Mouse (Mus musculus) T-helper 2 cell (primary cell): ENCODE data around the gene Fam213a.

Experiments used
- in situ Hi-C: fragments of 300-600 bp; cut with MboI, MseI; formaldehyde crosslinking; loops from one replicate; pipeline ENCODE4 v1.15.1; 2025; ENCODE audit warnings: high pct_unique_total_duplicates

Gene Fam213a

DNA sequence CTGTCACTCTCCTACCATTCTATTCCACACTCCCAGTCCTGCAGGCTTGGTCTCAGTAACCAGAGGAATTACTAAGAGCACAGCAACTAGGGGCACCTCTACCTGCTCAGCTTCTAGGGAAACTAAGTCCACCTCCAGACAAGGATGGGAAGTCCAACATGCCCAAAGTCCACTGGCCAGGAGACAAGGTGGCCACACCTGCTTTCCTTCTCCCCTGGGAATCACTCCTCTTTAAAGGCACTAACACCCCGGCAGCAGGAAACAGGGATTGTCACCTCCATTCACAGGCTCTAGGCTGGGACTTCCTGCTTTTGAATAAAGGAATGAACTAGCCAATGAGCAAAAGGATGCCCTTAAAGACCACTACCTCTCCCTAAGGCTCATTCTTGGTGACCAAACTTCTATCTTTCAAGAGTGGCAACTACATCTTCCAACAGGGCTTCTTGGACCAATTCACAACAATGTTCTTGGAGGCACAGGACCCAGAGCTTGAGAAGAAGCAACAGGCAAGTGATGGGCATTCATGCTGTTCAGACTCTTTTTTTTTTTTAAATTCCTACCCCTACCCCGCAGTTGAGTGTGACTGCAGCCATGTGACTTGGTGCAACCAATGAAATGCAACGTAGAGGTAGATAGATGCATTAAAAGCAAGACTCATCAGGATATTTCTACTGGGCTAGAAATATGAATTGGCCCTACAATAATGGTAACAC lies 49.9 kb downstream of the Fam213a start:
- in situ Hi-C loops = no loop called here

DNA sequence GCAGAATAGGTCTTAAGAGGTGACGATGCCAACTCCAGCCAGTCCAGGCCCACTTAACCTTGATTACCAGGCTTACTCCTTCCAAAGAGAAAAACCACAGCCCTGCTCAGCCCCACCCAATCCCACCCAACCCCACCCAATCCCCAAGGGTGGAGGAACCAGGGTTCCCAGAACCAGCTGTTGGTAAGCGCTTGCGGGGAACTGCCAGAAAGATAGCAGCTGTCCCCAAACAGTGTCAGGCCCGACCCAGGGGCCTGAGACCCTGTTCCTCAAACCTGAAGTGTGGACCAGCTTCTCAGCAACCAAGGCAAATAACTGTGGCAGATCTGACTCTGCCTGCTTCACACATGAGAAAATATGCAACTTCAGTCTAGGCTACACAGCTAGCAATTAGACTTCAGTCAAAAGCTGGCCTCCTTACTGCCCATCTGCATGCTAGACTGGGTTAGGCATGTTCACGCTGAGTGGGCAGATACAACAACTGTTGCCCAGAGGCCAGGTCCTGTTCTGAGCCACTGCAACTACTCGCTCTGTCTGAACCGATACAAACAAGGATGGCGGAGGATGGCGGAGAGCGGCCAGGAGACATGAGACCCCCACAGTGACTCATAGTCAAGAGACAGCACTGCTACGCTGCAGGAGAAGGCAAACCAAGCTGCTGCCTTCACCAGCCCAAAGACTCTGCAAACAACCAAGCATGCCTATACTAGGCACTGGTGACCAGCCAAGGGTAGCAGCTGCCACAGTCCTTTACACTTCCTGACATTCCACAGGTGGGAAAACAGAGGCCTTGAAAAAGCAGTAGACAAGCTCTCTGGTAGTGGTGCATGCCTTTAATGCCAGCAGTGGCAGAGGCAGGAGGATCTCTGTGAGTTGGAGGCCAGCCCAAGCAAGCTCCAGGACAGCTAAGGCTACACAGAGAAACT lies 51.0 kb downstream of the Fam213a start:
- in situ Hi-C loops = no loop called here

DNA sequence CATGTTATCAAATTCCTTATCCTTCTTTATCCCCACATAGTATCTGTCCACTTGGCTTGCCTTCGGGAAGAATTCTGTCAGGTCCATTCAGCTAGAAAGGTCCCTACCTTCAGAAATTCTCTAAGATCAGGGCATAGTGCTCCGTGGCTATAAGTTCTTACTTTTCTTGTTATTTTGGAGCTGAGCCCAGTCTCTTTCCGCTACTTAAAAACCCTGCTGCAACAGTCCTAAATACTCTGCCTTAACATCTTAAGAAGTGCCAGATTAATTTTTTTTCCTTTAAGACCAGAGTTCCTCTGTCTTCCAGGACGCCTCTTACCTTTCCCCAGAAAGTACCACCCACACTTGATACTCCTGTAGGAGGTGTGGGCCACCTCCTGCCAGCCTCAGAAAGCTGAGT lies 53.4 kb downstream of the Fam213a start:
- in situ Hi-C loops = no loop called here

DNA sequence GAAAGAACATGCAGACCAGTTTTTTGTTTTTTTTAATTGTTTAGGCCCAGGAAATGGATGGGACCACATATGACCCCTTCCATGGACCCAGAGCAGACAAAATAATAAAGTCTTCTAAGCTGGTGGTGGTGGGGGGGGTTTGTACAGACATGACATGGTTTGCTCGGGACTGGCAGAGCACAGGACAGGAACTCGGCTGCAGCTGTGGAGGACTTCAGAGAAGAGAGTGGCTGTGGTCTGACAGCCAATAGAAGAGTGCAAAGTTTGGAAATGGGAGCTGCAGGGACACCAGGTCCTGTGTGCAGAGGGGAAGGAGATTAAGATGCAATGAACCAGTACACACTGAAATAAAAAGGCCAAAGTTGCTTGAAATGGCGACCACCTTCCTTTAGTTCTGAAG lies 54.0 kb downstream of the Fam213a start:
- in situ Hi-C loops = no loop called here

DNA sequence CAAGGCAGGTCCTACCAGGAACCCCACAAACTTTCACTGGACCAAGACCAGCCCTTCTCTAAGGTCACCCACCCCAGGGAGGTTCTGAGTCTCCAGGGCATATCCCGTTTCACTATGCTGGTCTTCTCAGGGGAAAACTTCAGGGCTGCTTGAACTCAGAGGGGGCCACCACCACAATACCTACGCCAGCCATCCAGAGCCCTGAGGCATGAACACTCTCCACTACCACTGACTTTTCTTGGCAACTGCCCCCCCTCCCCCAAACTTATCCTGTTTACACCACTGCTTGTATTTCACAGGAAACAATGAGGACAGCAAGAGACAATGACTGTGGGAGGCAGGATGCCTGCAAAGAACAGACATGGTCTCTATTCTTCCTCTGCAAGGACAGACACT lies 54.6 kb downstream of the Fam213a start:
- in situ Hi-C loops = no loop called here

DNA sequence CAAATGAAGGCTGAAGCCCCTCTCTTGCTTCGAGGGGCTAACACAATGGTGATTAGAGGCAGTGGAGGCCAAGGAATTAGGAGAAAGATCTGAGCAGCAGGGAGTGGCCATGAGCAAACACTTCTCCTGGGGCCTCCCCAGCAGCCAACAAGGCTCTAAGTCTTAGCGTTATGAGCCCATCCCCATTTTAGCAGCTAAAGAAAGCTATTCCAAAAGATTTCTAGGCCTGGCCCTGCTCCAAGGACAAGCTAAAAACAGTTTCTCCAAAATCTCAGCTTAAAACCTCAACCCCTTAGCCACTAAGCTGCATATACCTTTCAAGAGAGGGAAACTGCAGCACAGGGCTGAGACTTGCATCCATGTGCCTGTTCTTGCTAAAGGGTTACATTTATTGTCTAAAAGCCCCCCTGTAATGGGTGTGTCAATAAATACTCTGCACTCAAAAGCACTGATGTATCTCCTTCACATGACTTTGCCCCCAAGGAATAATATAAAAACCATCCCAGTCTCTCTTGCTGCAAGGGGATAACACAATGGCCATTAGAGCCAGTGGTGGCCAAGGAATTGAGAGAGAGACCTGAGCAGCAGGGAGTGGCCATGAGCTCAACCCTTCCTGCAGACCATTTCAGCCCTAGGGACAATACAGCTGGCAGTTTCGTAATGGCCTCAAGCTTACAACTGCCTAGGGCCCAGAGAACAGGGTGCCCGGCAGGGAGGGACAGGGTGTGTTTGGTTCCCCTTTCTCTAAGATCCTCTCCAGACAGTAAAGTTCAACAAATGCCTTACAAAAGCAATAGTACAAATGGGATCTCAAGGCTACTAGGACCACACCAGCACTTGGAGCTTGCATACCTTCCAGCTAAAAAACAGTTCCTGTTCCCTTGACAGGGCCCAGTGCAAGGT lies 55.3 kb downstream of the Fam213a start:
- in situ Hi-C loops = no loop called here

DNA sequence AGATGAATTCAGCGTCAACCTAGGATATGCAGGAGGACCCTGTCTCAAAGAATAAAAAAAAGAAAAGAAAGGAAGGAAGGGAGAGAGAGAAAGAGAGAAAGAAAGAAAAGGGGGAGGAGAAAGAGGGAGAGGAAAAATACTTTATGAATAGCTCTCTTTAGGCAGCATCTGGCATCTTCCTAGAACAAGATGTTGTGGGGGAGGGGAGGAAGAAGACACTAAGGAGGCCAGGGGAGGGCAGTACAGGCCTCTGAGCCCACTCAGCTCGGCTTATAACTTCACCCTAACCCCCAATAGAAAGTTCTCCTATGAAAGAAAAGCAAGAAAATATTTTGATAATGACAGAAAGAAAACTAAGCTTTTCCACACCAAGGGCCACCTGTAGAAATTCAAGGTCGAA lies 56.0 kb downstream of the Fam213a start:
- in situ Hi-C loops = no loop called here

DNA sequence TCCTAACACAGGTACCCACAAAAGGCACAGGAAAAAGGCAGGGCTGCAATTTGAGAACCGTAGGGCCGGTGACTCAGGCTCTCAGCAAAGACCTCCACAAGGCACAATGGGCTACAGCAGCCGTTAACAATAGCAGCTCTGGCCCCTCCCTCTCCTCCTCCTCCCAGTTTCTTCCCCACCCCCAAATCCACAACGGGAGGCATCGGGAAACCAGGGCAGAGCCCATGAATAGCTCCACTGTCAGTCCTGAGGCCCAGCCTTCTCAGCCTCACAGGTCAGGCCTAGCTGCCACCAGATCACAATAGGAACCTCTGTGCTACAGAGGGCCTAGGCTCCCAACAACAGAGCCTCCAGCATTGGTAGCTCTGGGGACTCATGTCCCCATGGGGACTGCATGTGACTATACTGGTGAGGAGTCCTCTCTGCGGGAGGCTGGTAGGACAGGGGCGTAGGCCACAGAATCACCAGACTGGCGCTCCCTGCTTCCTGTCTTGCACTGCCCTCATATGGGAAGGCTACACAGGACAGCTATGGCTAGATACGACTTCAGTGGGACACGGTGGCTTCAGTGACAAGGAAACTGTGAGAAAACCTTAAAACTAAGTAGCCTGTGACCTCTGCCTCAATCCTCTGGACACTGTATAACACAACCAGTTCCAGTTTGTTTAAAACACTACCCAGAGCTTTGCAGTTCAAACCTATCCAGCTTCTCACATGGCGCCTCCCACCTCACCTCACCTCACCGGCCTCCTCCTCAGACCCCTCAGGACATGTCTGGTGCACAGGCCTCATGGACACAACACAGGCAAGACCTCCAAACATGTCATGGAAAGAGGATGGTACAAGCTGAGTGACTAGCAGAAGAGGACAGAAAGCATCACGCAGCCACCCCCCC lies 57.1 kb downstream of the Fam213a start:
- in situ Hi-C loops = no loop called here

DNA sequence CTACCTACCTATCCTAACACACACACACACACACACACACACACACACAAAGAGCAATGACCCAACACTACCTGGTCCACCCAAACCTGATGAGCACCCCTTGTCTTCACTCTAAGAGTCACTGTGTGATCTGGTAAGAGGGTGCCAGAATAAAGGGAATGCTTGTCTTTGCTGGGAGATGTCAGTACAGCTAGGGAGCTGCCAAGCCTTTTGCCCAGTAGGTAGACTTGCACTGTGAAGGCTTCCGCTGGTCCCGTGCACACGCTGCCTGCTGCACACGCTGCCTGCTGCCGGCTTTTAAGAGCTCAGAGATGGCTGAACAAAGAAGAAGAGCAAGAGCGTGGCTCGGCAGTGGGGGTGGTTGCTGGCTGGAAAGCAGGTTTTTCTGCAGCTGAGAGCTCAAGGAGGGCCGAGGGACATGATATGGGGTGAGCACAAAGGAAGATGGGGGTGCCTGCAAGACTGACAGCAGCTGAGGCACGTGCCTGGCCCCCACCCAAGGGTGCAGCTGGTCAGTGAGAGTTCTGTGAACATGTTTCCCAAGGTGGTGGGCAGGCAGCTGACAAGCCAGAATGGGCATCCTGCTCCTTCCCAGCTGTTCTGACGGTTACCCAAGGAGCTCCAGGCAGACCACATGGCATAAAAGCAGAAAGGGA lies 57.9 kb downstream of the Fam213a start:
- in situ Hi-C loops = no loop called here

DNA sequence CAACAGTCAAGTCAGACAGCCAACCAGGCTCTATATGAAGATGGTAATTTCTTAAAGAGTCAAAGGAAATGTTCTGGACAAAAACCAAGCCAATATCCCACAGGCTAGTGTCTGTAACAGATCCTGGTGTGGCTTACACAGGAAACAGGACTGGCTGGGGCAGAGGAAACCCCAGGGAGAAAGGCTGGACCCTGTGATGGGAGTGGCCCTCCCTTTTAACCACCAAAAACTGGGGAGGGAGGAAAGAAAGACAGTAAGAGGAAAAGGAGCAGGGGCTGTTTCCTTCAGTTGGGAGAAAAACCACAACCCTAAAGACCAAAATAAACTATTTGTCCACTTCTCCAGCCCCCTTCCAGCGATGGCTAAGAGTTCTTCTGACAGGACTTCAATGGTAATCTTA lies 58.4 kb downstream of the Fam213a start:
- in situ Hi-C loops = no loop called here

DNA sequence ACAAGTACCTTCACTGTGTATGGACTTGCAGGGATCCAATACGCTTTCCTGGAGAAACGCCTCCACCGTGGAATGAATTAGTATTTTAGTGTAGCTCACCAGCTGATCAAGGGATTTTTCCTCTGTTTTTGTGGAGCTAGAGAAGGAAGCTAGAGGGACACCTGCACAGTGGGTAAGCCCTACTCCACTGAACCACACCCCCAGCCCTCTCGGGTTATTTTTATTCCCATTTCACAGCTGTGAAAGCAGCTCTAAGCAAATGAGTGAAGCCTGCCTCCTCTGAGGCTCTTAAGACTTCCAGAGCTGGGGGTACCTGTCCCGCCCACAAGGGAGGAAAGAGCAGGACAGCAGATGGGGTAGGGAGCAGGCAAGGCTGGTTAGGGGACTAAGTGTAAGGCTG lies 60.2 kb downstream of the Fam213a start:
- in situ Hi-C loops = no loop called here

DNA sequence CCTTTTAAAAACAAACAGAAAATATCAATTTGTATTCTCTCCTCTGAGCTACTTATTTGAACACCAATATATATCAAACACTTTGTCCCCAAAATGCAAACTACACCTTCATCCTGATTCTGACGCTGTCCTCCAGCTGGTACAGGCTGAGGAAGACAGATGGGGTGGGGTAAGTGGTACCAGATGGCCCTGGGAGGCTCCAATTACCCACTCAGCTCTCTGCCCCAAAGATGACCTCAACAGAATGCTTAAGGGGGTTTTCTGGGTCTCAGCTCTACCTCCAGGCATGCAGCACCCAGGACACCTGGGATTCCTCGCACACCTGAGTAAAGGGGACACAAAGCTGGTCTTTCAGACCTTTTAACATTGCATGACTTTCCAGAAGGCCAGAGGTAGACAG lies 60.9 kb downstream of the Fam213a start:
- in situ Hi-C loops = no loop called here

DNA sequence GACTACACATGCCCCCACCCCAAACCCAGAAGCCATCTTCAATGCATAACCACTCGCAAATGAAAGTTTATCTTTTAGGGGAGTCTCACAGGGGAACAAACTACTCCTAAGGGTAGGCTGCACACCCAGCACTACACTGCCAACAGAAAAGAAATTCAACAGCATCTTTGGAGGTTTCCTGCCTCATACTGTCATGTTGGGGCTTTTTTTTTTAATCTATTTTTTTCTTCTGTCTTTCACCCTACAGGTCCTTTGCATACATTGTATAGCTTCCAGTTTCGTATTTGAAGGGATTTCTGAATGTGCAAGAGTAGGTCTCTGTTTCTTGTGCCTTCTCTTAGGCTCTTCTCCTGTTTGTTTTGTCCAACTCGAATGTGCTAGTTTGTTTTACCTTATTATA lies 61.3 kb downstream of the Fam213a start:
- in situ Hi-C loops = no loop called here

DNA sequence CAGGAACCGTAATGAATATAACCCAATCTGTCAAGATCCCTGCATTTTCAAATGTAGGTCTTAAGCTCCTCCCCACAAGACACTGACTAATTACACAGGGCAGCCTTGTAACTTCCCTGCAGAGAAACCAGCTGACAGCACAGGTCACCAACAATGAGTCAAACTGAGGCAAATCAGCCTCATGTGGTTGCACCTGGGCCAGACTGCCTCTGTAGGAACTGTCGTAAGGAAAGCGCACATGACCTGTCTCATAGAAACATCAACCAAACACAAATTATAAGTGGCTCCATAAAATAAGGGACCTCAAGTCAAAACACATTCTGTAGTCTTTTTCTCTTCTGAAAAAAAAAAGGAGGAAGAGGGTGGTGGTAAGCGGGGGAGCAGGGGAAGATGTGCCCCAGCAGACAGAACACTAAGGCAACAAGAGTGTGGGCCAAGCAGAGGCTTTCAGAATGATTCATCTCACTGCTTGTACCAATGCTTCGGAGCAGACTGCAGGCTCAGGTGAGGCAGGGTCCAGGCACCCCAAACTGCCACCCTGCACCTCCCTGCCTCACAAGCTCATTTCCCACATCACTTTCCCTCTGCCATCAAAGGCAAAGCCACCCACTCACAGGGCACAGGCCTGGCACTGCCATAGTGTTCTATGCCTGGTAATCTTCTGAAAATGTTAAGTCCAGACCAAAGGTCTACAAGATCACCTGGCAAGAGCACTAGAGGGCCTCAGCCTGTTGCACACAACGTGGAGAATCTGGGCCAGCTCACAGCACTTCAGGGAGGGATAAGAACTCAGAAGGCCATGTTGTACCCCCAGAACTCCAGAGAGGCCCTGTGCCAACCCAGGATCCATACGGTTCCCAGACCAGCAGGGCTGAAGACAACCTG lies 63.6 kb downstream of the Fam213a start:
- in situ Hi-C loops = no loop called here

DNA sequence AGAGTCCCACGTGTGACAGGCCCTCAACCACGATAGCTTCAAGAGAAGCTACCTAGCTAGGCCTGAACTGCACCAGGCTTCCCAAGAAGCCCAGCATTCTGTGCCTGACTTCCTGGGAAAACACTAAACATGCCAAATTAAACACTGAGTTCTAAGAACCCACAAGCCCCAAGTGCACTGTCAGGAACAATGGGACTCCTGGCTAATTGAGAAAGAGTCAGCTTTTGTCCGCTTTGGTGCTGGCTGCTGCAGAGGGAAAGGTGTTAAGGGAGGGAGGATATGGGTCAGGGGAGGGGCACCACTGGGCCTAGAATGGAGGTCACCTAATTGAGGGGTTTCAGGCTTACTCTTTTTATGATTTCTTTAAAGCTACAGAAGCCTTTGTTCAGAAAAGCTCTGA lies 64.5 kb downstream of the Fam213a start:
- in situ Hi-C loops = no loop called here

DNA sequence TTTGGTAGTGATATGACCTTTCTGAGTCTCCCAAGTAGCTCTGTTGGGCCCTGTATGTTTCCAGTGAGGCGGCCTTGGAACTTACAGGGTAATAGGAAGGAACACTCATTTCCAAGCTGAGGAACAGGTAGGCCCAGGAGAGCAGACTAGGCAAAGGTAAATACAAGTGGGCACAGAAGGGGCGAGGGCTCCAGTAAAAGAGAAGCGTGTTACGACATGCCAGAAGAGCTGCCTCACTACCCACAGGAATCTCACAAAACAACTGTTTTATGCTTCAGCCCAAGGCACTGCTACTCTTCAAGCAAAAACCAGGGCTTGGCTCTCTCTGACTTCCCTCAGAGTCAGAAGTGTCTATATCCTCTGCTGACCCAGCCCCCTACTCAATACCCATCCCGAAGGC lies 65.1 kb downstream of the Fam213a start:
- in situ Hi-C loops = no loop called here

DNA sequence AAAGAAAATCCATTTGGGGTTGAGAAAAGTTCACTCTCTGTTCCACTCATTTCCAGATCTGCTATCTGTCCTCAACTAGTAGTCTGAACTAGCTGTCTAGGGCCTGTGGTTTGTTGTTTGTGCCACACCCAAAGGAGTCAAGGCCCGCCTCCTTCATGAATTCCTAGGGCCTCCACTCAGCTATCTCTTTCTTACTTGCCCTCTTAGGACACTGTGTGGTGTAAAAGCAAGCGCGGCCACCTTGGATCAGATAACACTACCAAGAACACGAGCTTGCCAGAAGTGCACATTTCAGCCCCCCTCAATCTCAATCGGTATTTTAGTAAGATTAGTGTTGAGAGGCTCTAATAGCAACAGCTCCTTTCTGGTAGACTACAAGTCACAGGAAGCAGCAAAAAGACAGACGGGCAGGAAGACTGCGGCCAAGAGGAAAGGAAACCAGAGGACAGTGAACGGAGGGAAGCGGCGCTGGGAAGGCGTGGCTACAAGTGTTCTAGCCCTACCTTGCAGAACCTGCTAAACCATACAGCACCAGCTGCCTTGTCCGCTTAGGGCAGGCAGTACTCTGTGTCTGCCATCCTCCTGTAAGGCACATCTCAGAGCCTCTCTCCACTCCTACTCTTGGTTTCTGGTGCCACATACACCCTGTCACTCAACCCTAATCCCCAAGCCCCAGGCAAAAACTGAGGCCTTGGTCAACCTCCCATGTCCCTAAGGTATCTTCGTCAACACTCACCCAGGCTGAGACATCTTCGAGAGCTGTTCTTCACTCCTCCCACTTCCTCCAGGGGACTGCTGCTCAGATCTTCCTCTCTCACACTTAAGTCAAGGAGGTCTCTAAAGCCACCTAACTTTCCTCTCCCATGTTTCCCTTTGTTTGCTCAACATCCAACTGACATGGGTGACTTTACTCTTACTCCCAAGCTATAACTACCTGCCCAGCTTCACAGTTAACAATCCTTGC lies 65.9 kb downstream of the Fam213a start:
- in situ Hi-C loops = no loop called here

DNA sequence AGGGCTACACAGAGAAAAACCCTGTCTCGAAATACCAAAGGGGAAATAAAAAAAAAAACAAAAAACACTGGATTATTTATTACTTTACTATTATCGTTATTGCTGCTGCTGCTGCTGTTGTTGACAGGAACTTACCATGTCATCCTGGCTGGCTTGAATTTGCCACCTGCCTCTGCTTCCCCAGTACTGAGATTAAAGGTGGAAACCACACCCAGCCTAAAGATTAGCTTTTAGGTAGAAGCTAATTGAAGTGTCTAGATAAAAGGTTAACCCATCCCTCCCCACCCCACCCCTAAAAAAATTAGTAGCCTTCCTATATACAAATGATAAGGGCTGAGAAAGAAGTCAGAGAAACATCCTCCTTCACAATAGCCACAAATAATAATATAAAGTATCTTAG lies 69.8 kb downstream of the Fam213a start:
- in situ Hi-C loops = no loop called here
